Mouse (Mus musculus) brown adipose tissue, adult 24 weeks (tissue): ENCODE measurements at regions not wholly inside any gene's neighbourhood (a gene's known extent, or its start where the extent isn't known, plus 50 kb on each side); places are given as distances from the start of the nearest gene placed in this dataset.
A peak's percentile ranks its signal among the peaks of the same experiment; 100 is the strongest.

Source experiments
- H3K27ac ChIP-seq: fragments of 200-500 bp; replicated peaks from 2 replicates; pipeline ENCODE4 v1.5.1; 2012; ENCODE audit warnings: low read depth, mild to moderate bottlenecking, low read length
- H3K4me1 ChIP-seq: fragments of 200-500 bp; 2 replicates; pipeline ENCODE4 v1.6.1; 2012; ENCODE audit warnings: low read length, mixed read lengths; ENCODE audit not compliant: control insufficient read depth, insufficient read depth, insufficient read length
- H3K4me3 ChIP-seq: fragments of 200-500 bp; 2 replicates; pipeline ENCODE4 v1.5.1; 2012; ENCODE audit warnings: low read depth, mild to moderate bottlenecking, low read length, moderate library complexity; ENCODE audit not compliant: insufficient read depth

DNA sequence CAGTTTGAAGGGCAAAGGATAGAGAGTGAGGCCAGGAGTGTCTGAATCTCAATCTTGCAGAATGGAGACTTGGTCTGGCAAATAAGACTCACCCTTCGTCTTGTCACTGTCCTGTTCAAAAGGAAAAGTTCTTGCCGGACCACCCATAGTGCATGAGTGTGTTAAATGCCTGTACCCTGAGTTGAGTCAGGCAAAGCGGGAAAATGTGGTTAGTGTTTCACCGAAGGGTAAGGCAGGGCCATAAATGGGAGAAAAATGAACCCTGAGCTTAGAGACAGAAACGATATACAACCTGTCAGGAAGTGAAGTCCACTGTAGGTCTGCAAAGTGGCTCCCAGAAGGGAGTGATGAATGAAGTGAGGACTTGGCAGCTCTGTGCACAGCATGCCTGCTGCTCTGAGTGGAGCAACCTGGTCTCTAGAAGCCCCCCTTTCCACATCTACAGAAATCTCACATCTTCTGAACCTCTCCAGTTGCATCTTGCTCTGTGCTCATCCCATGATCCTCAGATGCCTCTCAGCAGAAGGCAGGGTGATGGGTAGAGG is 191.5 kb upstream of the Tnc start:
- H3K4me3 ChIP-seq = no peak overlapping the region
- no peaks in the 10 kb centered on the region for H3K4me1 ChIP-seq
- H3K27ac ChIP-seq = no peak overlapping the region

DNA sequence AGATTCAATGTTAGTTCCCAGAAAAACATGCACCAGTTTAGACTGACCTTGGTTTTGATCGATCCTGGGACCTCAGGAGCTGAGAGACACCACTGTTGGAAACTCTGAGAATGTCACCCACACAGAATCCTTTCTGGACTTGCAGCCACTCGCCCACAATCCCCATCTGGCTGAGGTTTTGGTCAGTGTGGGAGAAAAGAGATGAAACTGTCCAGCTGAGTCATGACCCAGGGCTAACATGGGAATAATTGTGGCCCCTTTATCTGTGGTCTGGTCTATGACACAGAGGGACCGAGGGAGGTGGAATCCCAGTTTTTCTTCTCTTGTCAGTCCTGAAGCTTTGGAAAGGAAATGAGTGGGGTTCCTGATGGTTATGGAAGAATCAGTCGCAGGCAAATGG is 188.7 kb upstream of the Tnc start:
- Histone ChIP-seq H3K4me1 (no peaks in the 10 kb centered on the region), H3K27ac (0 out of 2 replicates have a peak overlapping the region, but pooled peaks have one; percentile 27), H3K4me3 (no peak overlapping the region)

DNA sequence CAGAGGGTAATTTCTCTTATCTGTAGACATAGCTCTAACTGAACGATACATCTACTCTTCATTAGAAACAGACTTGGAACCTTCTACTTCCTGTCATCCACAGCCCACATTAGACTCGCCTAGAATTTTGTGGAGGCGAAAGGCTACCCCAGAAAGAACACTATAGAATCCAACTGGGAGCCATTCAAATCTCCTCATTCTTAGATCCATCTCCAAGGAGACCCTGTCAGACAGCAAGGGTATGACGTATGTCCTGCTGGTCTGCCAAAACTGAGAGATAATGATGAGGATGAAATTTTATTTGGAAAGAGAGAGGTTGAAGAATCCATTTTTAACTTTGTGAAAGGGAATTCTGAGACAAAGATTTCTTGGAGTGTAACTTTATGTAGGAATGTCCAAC is 185.3 kb upstream of the Tnc start:
- Histone ChIP-seq H3K27ac (no peak overlapping the region), H3K4me3 (no peak overlapping the region), H3K4me1 (no peaks in the 10 kb centered on the region)

DNA sequence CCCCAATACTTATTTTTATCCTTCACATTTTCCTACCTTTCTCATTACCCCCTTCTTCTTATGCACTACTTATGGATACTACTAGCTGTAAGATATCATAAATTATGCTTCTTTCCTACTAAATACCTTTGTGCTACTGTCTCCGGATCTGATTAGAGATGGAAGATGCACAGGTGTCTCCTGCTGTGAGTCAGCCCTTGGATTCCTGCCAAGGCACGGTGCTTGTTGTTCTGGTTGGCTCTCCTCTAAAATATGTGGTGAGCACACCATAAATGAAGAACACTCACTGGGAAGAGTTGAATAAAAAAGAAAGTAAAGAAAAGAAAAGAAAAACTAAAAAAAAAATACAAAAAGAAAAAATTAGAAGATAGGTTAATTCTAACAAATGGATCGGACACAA is 181.5 kb upstream of the Tnc start:
- H3K4me1 ChIP-seq = no peaks in the 10 kb centered on the region
- no peak overlapping the region for H3K4me3 ChIP-seq
- H3K27ac ChIP-seq = no peak overlapping the region

DNA sequence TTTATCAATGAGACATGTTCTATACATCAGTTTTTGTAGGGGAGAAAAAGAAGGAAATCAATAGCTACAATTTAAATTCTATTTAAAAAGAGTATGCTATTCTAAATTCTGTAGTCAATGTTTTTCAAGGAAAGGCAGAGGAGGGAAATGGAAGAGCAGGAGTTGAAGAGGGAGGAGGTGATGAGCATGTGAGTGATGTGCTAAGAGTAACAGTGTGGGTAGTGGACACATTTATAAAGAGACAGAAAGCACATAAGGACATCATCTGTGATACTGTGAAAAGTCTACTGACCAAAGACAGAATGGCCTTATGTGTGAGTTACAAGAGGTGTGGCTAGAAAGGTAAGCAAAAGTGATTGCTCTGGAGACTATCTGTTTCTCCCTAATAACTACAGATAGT is 179.8 kb upstream of the Tnc start:
- H3K27ac ChIP-seq = no peak overlapping the region
- H3K4me3 ChIP-seq = no peak overlapping the region
- no peaks in the 10 kb centered on the region for H3K4me1 ChIP-seq

DNA sequence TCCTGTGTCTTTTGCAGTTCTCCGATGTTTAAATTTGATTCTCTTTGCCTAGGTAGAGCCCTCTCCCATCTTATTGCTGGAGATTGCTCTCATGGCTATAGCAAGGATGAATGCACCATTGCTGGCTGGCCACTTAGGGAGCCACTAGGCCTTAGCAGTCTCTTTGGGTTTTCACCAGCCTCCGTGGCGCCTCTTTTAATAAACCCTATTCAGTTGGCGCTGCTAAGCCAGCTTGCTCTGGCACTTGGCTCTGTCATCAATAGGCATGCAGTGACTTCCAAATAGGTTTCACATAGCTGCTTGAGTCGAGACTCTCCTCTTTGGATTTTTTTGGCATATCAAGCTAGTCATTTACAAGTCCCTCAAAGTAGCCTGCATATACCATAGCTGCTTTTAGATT is 178.1 kb upstream of the Tnc start:
- no peaks in the 10 kb centered on the region for H3K4me1 ChIP-seq
- H3K27ac ChIP-seq = no peak overlapping the region
- no peak overlapping the region for H3K4me3 ChIP-seq

DNA sequence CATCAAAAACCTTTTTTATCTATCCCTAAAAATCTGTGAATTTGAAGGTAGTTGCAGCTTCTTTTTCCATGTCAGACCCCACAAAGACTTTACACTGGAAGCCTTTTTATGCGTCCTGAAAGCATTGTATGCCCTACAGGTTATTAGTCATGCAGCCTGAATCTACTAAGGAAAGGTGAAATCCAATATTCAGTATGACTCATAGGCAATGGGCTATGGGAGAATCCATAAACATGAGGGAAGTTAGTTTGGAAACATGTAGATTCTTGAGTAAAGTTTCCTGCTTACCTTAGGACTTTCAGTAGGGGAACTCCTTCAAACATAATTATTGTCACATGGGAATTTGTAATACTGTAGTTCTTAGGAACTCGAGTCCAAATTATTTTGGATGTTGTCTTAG is 173.0 kb upstream of the Tnc start:
- H3K27ac ChIP-seq = no peak overlapping the region
- no peak overlapping the region for H3K4me3 ChIP-seq
- peaks cover 3% of the 10 kb centered on the region for H3K4me1 ChIP-seq

DNA sequence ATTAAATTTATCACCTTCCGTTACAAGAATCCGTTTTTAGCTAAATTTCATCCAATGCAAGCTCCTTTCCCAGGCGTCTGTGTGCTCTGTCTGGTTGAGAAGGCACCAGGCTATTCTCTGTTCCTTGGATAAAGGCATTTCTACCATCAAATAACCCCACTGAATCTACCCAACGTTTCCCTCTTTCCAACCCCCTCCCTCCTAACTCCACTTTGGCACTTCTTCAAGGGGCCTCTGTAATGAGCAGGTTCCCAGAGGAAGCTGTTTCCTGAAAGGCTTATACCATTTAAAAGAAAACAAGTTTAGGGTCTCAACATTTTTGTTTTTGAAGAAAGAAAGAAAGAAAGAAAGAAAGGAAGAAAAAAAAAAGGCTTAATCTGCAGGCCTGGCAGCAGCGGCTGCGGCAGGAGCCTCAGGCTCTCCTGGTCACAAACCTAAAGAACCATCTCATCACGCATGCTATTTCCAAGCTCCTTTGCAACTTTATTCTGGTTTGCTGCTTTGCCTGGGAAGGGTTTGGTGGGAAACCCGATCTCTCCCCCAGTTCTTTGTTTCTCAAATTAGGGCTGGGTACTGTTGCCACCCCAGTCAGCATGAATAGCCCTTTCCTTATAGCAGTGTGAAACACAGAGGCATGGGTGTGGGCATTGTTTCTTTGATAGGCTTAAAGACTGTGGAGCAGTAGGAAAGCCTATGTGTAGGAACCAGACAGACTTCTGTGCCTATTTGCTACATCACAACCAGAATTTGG is 160.5 kb upstream of the Tnc start:
- no peaks in the 10 kb centered on the region for H3K4me1 ChIP-seq

DNA sequence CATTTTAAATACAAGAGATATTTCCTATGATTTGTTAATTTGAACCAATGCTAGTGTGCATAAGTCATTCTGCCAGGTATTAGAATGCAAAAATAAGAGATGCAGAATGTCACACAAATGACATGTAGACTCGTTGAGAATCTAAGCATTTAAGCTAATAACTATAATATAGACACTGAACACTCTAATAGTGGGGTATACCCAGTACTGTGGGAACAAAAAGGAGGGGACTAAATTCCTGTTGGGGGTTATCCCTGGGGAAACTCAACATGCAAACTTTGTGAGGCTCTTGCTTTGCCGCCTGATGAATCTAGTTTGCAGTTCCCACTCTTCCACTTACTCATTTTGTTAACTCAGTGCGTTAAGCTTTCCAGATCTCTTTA is 154.0 kb upstream of the Tnc start:
- no peak overlapping the region for H3K4me3 ChIP-seq

More for the DNA sequence above, 160.5 kb upstream of the Tnc start:
- no peak overlapping the region for H3K27ac ChIP-seq
- H3K4me3 ChIP-seq = no peak overlapping the region

DNA sequence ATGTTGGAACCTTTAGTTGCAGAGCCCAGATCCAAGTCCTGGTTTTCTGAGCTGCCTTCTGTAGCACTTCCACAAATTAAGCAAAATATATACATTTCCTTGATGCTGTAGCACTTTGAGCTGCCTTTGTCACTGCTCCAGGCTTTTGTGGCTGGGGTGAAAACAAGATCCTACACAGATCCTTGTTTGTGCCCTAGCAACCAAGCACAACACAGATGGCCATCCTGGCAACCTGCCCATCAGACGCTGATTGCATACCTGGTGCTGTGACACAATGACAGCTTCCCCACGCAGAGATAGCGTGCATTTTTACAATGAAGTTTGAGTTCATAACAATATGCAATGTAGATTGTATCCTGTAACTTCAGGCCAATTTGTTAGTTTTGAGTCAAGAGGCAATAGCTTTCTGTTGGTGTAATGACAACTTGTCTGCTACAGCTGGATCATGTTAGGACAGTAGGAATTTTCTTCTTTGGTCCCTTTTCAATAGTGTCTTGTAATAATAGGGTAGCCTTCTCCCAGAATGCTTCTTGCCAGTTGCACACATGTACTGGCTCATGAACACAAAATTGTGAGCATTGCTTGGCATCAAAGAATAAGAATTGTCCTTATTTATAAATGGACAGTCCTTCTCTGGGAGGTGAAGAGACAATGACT is 153.5 kb upstream of the Tnc start:
- Histone ChIP-seq H3K27ac (no peak overlapping the region), H3K4me1 (no peaks in the 10 kb centered on the region), H3K4me3 (no peak overlapping the region)

More for the DNA sequence above, 154.0 kb upstream of the Tnc start:
- Histone ChIP-seq H3K4me1 (no peaks in the 10 kb centered on the region), H3K27ac (no peak overlapping the region)

DNA sequence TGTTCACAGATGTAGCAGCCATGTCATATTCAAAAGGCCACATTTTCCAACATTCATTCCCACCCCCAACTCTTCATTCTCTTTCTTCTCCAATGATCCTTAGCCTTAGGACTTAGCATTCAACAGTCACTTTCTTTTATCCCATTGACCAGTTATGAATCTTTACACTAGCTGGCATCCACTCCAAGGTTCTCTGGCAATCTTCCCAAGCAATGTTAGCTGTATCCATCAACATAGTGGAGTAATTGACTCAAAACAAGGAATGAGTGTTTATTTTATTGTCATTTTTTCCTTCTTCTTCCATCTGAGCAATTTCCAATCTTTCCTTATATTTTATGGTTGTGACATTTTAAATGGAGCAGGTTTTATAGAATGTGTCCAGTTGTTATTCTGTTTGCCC is 138.2 kb upstream of the Tnc start:
- no peak overlapping the region for H3K27ac ChIP-seq
- no peaks in the 10 kb centered on the region for H3K4me1 ChIP-seq
- no peak overlapping the region for H3K4me3 ChIP-seq

DNA sequence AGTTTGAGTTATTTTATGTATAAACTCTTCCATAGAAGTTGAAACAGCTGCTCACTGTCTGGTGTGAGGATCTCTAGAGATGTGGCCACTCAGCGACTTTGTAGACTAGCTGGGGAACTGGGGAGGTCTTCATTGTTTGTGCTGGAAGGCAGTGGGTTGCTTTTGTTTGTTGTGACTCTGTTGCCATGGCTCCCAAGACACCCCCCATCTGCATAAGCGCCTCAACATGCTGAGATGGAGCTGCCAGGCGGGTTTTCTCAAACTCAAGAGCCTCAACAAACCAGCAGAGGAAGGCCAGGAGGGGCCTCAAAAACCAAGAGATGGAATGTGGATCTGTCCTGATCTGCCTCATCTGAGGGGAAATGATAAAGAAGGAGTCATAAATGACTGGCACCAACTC is 129.1 kb upstream of the Tnc start:
- H3K27ac ChIP-seq = no peak overlapping the region
- H3K4me3 ChIP-seq = no peak overlapping the region
- 0 out of 2 replicates have a peak, but pooled peaks cover 2% of the 10 kb centered on the region for H3K4me1 ChIP-seq

DNA sequence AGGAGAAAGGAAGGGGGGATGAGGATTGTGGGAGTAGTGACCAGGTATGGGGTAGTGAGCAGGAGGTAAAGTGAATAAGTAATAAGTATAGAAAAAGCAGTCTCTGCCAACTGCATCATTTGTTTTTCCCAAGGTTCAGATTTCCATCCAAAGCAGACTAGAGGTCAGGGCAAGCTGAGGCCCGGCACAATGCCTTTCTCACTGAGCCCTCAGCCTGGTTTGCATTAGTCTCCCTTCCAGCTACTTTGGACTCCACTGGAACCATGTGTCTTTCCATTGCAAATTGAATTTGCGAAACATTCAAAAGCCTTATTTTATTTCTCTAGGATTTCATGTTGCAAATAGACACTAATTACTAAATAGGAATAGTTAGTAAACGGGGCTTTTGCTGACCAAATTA is 124.7 kb upstream of the Tnc start:
- H3K27ac ChIP-seq = no peak overlapping the region
- H3K4me3 ChIP-seq = no peak overlapping the region
- H3K4me1 ChIP-seq = 0 out of 2 replicates have a peak, but pooled peaks cover 2% of the 10 kb centered on the region

DNA sequence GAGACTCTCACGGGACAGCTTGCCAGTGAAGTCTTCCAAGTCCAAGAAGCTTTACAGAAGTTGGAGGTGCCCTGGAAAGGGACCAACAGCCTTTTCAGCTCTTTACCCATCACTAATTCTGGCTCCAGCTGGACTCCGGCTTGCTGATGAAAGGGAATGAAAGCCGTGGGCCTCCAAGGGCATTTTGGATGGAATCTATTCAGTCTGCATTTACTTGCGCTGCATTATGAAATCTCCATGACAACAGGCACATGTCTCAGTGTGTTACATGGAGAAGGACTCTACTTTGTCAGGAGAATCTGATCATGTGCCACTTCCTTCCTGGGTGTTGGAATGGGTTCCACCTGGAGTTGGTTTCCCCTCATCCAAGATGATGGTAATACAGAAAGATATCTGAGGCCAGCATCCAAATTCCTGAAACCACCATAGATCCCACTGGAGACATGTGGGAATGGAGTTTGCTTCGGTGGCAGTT is 102.2 kb upstream of the Tnc start:
- no peaks in the 10 kb centered on the region for H3K4me1 ChIP-seq

DNA sequence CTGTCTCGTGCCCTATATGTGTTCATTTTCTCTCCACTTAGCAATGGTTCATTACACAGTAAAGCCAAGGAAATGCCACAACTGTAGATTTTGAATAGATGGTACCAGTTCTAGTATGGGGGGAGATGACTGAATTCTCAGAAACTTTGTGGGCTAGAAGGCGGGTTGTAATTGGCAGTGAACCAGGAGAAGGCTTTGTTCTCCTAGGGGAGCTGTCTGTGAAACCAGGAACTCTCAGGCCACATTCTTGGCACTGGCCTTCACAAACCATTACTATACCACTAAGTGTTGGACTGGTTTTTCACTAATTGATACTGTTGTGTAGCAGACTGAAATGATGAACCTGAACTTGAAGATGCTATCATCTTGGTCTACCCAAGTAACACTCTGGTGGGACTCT is 99.1 kb upstream of the Tnc start:
- Histone ChIP-seq H3K4me1 (no peaks in the 10 kb centered on the region), H3K27ac (no peak overlapping the region), H3K4me3 (no peak overlapping the region)

More for the DNA sequence above, 102.2 kb upstream of the Tnc start:
- Histone ChIP-seq H3K27ac (no peak overlapping the region), H3K4me3 (no peak overlapping the region)

DNA sequence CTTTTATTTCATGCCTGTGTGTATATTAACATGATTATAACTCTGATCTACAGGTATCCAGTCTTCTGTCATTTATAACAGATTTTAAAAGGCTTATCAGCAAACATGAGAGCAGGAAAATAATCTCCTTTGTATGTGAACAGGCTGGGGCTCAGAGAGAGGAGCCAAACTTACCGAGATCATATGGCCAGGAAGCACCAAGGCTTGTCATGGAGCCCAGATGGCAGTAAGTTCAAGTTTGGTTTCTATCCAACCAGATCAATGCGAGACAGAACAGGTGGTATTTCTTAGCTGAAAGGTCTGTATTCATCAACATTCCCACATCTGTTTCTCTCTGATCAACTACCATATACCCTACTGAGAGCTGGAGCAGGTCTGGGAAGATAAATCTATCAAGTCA is 96.1 kb upstream of the Tnc start:
- no peak overlapping the region for H3K4me3 ChIP-seq
- H3K27ac ChIP-seq = no peak overlapping the region
- H3K4me1 ChIP-seq = no peaks in the 10 kb centered on the region
